Mouse (Mus musculus) megakaryocyte, embryonic 14.5 days (primary cell): Measurements from ENCODE around the gene Dnaja2.

Experiments
- FLI1 ChIP-seq: IDR thresholded peaks from 2 replicates; pipeline ENCODE4 v1.6.1; 2012; ENCODE audit warnings: low read length, inconsistent platforms, mixed read lengths
- GATA1 ChIP-seq: IDR thresholded peaks from 3 replicates; pipeline ENCODE4 v1.6.1; 2012; ENCODE audit warnings: mixed read lengths, low read length, inconsistent platforms, borderline replicate concordance

DNA sequence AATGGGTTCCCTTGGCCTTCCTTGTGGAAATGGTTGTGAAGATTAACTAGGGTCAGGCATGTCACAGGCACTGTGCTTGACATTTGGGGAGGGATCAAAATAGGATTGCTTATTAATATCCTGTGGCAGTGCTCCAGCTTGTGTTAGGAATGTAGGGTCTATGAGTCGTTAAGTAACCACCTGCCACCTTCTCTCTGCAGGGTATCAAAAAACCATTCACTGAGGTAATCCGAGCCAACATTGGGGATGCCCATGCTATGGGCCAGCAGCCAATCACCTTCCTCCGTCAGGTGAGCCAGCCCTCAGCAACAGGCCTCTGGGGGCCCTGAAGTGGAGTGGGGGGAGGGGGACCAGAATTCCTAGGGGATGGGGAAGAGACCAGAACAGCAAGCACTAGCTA lies 52.1 kb downstream of the Dnaja2 start:
- no peak for TF ChIP-seq GATA1
- TF ChIP-seq FLI1, result no peak
